Mouse (Mus musculus) liver, adult 2 months (tissue): Measurements from ENCODE around the gene Gm20388.

Experiments
- CTCF ChIP-seq: fragments of 200-500 bp; IDR thresholded peaks from 2 replicates; pipeline ENCODE4 v1.5.1; 2011; ENCODE audit warnings: low read depth, low read length, control low read depth
- POLR2A ChIP-seq: fragments of 200-500 bp; IDR thresholded peaks from 2 replicates; pipeline ENCODE4 v1.6.1; 2011; ENCODE audit warnings: low read length, control low read depth; ENCODE audit not compliant: insufficient read depth; ENCODE audit errors: extremely low read depth

DNA sequence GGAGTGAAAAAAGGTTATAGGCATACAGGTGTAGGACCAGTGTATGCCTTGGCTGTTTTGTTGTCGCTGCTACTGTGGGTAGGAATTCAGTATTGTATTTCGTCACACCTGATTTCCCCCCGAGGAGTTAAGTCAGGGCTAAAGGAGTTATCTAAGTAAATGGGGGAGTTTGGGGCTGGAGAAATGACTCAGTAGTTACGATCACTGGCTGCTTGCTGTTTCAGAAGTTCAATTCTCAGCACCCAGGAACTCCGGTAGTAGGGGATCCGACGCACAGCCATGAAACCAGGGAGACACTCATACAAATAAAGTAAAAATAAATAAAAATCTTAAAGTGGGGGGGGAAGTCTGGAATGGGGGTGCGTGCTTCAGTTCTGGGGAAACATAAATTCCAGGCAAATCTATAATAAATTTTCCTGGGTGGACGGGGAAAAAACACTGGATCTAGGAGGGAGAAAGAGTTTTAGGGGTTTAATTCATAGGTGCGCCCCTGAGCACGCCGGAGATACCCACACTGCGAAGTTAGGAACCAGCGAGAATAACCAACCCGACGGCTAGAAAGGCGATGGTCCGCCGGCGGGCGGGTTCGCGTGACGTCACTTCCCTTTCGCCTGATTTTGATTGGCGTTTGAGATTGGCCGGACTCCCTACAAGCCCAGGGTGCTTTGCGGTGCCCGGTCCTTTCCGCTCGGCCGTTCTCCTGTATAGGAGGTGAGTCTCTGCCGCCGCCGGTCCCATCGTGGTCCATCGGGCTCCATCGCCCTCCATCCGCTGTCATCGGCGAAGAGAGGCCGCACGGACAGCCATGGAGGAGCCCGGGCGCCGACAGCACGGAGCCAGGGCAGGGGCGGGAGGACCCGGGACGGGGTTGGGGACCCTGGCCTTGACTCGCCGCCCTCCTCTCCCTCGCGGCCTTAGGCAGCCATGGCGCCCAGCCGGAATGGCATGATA is 3191.4 kb downstream of the Gm20388 start, which contains the start of gene Rpl13:
- no peak for TF ChIP-seq CTCF
- peak; percentile 86 for TF ChIP-seq POLR2A
